Mouse (Mus musculus) forebrain, postnatal 0 days (tissue): ENCODE measurements at regions not wholly inside any gene's neighbourhood (a gene's known extent, or its start where the extent isn't known, plus 50 kb on each side); places are given as distances from the start of the nearest gene placed in this dataset.

Source experiments
- ATAC-seq: fragments of 200-750 bp; cut with Nextera tagmentation; 2 replicates; pipeline ENCODE4 v1.8.0; 2017; ENCODE audit warnings: mild to moderate bottlenecking, moderate library complexity
- DNase-seq: peaks from one replicate; pipeline ENCODE4 v3.0.0-alpha.2; 2015
- H3K27ac ChIP-seq: fragments of 300-500 bp; sonication (generic); 2 replicates; pipeline ENCODE4 v1.5.1; 2014; ENCODE audit warnings: low read depth, mild to moderate bottlenecking, antibody characterized with exemption, low read length, moderate library complexity, mixed read lengths
- H3K27me3 ChIP-seq: fragments of 300-500 bp; sonication (generic); 2 replicates; pipeline ENCODE4 v1.6.1; 2014; ENCODE audit warnings: mild to moderate bottlenecking, low read length, mixed read lengths; ENCODE audit not compliant: insufficient read depth
- H3K36me3 ChIP-seq: fragments of 300-500 bp; sonication (generic); 2 replicates; pipeline ENCODE4 v1.6.1; 2014; ENCODE audit warnings: mild to moderate bottlenecking, moderate library complexity; ENCODE audit not compliant: insufficient read depth
- H3K4me1 ChIP-seq: fragments of 300-500 bp; sonication (generic); 2 replicates; pipeline ENCODE4 v1.6.1; 2014; ENCODE audit warnings: antibody characterized with exemption; ENCODE audit not compliant: insufficient read depth
- H3K4me2 ChIP-seq: fragments of 300-500 bp; sonication (generic); 2 replicates; pipeline ENCODE4 v1.6.1; 2014; ENCODE audit warnings: low read depth, mild to moderate bottlenecking, moderate library complexity
- H3K4me3 ChIP-seq: fragments of 300-500 bp; sonication (generic); 2 replicates; pipeline ENCODE4 v1.5.1; 2014; ENCODE audit warnings: low read depth, low read length, mixed read lengths
- H3K9ac ChIP-seq: fragments of 300-500 bp; sonication (generic); 2 replicates; pipeline ENCODE4 v1.6.1; 2014; ENCODE audit warnings: mild to moderate bottlenecking
- H3K9me3 ChIP-seq: fragments of 300-500 bp; sonication (generic); 2 replicates; pipeline ENCODE4 v1.6.1; 2016; ENCODE audit warnings: low read length
- CTCF ChIP-seq: sonication (generic); IDR thresholded peaks from 2 replicates; pipeline ENCODE4 v1.5.1; 2016; ENCODE audit warnings: antibody characterized with exemption, control low read depth, low read depth
- WGBS: fragments of 180-500 bp; shearing (Covaris S2); extraction: QIAGEN DNeasy Blood & Tissue Kit; methylation state at CpG from one replicate; pipeline ENCODE4 v1.1.7; 2014; 5-methylcytosine and 5-hydroxymethylcytosine counted together

DNA sequence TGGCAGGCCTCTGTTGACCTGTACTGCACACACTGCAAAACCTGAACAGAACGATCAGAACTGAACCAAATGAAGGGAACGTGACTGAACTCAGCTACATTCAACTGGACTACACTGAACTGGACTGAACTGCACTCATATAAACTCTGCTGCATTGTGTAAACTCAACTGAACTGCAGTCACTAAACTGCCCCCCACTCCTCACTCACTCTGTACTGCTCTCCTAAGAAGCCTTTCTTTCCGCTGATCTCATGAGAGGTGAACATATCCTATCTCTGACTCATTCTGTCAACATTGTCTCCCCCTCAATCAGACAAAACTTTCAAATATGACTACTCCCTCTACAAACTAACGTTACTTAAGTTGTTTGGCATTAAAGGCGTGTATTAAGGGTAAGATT lies 324.5 kb upstream of the Cdh9 start:
- H3K9ac ChIP-seq = no peak overlapping the region
- no peak overlapping the region for H3K4me2 ChIP-seq
- H3K4me3 ChIP-seq = no peak overlapping the region
- whole genome bisulfite sequencing = 67% methylated on average over 5 of the region's 5 CpGs
- no peaks in the 10 kb centered on the region for H3K36me3 ChIP-seq
- ATAC-seq (no peak), DNase-seq (no peak)
- TF ChIP-seq CTCF = no peak
- no peaks in the 10 kb centered on the region for H3K27me3 ChIP-seq
- no peaks in the 10 kb centered on the region for H3K4me1 ChIP-seq
- no peak overlapping the region for H3K27ac ChIP-seq
- H3K9me3 ChIP-seq = no peaks in the 10 kb centered on the region

DNA sequence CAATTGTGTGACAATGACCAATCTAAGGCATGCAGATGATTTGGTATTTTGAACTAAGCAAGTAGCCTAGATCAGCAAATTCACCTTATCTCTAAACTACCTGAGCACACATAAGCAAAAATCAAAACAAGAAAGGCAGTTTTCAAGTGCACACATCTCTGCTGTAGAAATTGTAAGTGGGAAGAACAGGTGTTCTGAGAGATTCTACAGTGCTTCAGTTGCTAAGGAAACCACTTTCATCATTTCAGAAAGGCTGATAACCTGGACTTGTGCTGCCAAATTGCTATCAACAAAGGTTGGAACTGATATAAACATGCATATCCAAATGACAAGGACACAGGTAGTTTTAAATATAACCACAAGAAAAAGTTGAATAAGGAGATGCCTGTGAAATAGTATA lies 322.4 kb upstream of the Cdh9 start:
- peak; percentile 47; the same call in 1 of the 2 replicates for ATAC-seq
- Histone ChIP-seq H3K36me3 (no peaks in the 10 kb centered on the region), H3K9ac (no peak overlapping the region), H3K4me1 (no peaks in the 10 kb centered on the region), H3K27ac (no peak overlapping the region), H3K4me3 (no peak overlapping the region), H3K9me3 (no peaks in the 10 kb centered on the region), H3K4me2 (no peak overlapping the region), H3K27me3 (no peaks in the 10 kb centered on the region)
- DNase-seq = peak; percentile 20
- no peak for TF ChIP-seq CTCF

DNA sequence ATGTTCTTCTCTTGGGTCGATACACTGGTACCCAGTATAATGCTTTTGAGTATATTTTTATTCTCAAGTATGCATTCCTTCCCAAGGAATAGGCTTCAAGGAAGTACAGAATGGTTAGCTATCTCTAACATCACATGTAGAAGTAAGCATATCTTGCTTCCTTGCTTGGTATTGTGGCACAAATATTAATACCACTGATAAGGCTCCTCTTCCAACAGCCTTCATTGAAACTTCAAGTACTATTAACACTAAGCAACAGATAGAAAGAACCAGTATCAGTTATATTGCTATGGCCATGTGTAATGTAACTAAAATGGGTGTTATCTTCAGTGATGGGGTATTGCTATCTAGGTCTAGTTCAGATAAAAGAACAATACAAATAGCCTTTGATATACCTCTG lies 316.9 kb upstream of the Cdh9 start:
- 95% methylated on average over 1 of the region's 1 CpGs for WGBS
- DNase-seq (no peak), ATAC-seq (no peak)
- Histone ChIP-seq H3K4me1 (no peaks in the 10 kb centered on the region), H3K4me3 (no peak overlapping the region), H3K36me3 (no peaks in the 10 kb centered on the region), H3K27ac (no peak overlapping the region), H3K9me3 (no peaks in the 10 kb centered on the region), H3K9ac (no peak overlapping the region), H3K27me3 (no peaks in the 10 kb centered on the region), H3K4me2 (no peak overlapping the region)
- TF ChIP-seq CTCF = no peak

DNA sequence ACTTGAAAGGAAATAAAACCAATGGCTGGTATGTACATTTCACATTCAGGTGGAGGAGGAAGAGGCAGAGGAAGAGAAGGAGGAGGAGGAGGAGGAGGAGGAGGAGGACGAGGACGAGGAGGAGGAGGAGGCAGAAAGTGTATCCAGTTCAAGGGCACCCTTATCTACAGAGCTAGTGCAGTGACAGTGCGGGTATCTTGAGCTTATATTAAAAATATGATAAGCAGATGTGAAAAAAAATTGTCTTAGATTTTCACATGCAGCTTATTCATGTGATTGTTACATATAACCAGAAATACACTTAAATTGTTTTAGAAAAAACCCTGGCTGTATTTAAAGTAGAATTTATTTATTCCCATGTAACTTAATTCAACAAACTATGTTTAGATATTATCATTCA lies 310.8 kb upstream of the Cdh9 start:
- Histone ChIP-seq H3K9me3 (no peaks in the 10 kb centered on the region), H3K9ac (no peak overlapping the region), H3K4me1 (no peaks in the 10 kb centered on the region), H3K4me3 (no peak overlapping the region), H3K27ac (no peak overlapping the region), H3K36me3 (no peaks in the 10 kb centered on the region), H3K27me3 (no peaks in the 10 kb centered on the region), H3K4me2 (no peak overlapping the region)
- WGBS = 85% methylated on average over 3 of the region's 3 CpGs
- no peak for DNase-seq
- TF ChIP-seq CTCF = no peak
- no peak for ATAC-seq

DNA sequence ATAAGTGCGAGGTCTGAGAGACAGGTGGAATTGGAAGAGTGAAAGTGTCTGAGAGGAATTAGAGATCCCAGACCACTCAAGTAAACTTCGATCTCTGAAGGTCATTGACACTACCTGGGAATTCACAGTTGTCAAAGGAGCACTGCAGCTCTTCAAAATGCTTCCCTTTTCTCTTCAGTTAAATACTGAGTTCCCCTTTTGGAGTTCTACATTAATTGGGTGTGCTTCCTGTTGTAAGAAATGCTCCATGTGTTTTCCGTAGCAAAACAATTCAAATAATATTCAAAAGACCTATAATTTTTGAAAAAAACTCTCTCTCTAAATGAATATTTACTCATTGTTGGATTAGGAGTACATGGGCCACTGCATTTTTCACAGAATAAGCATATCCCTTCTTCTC lies 305.5 kb upstream of the Cdh9 start:
- Histone ChIP-seq H3K4me2 (no peak overlapping the region), H3K9me3 (no peaks in the 10 kb centered on the region), H3K9ac (no peak overlapping the region), H3K27me3 (no peaks in the 10 kb centered on the region), H3K27ac (no peak overlapping the region), H3K4me1 (no peaks in the 10 kb centered on the region), H3K36me3 (no peaks in the 10 kb centered on the region), H3K4me3 (no peak overlapping the region)
- TF ChIP-seq CTCF = no peak
- ATAC-seq = no peak
- 89% methylated on average over 3 of the region's 3 CpGs for WGBS
- no peak for DNase-seq

DNA sequence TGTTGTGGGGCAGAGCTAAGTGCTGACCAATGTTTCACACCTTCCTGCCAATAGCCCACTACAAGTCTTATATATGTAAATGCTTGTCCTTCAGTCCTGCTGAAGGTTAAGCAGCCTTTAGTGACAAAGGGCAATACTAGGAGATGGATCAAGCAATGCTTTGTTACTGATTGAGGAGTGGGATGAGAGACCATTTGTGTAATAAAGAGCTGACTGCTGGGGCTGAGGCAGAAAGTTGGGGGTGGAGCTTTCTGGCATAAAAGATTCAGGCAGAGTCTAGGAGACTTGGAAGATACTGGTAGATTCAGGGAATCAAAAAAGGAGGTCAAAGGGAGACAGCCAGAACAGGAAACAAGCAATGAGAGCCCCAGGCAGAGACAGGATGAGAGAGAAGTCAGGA lies 281.9 kb upstream of the Cdh9 start:
- no peak overlapping the region for H3K9ac ChIP-seq
- H3K4me3 ChIP-seq = no peak overlapping the region
- ATAC-seq (no peak), DNase-seq (no peak)
- no peaks in the 10 kb centered on the region for H3K36me3 ChIP-seq
- no peaks in the 10 kb centered on the region for H3K4me1 ChIP-seq
- H3K4me2 ChIP-seq = no peak overlapping the region
- H3K9me3 ChIP-seq = no peaks in the 10 kb centered on the region
- no peaks in the 10 kb centered on the region for H3K27me3 ChIP-seq
- no peak for TF ChIP-seq CTCF
- H3K27ac ChIP-seq = no peak overlapping the region

DNA sequence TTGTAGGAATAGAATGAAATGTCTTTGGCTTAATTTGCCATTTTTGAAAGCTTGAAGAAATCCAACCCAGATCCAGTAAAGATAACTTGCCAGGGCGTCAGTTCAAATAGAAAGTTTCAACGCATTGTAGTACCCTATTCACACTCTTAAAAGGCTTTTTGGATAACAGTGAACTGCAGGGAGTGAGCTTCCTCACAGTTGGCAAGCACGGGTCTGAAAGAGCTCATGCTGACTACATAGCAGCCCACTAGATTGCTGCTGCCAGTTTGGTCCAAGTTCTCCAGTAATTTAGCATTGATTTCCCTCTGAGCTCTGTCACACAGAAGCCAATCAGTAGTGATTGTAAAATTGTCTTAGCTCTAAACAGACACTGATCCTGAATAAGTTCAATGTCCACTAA lies 237.3 kb upstream of the Cdh9 start:
- no peaks in the 10 kb centered on the region for H3K27me3 ChIP-seq
- no peak overlapping the region for H3K9ac ChIP-seq
- no peak overlapping the region for H3K27ac ChIP-seq
- no peak for TF ChIP-seq CTCF
- no peaks in the 10 kb centered on the region for H3K36me3 ChIP-seq
- DNase-seq (peak; percentile 38), ATAC-seq (peak; percentile 68)
- no peak overlapping the region for H3K4me2 ChIP-seq
- 4% methylated on average over 3 of the region's 3 CpGs for WGBS
- no peaks in the 10 kb centered on the region for H3K4me1 ChIP-seq
- no peaks in the 10 kb centered on the region for H3K9me3 ChIP-seq
- H3K4me3 ChIP-seq = no peak overlapping the region

DNA sequence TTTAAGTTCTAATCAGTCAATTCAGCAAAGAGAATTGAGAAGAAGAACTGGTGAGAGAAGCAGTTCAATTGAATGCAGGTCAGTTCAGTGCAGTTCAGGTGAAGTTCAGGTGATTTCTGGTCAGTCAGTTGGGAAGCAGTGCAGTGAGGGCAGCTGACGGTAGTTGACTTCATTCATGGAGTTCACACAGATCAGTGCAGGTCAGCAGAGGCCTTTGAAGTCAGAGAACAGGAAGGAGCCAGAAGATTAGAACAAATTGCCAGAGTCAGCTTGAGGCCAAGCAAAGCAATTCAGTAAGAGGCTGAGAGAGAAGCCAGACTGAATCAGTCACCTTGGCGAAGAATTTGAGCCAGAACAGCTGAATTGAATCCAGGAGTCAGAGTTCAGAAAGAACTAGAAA lies 235.7 kb upstream of the Cdh9 start:
- H3K4me2 ChIP-seq = no peak overlapping the region

More for the DNA sequence above, 235.7 kb upstream of the Cdh9 start:
- no peak for TF ChIP-seq CTCF
- H3K27me3 ChIP-seq = no peaks in the 10 kb centered on the region
- no peak overlapping the region for H3K4me3 ChIP-seq
- 48% methylated on average over 2 of the region's 2 CpGs for WGBS
- DNase-seq (no peak), ATAC-seq (no peak)
- no peaks in the 10 kb centered on the region for H3K9me3 ChIP-seq
- H3K36me3 ChIP-seq = no peaks in the 10 kb centered on the region
- H3K9ac ChIP-seq = no peak overlapping the region
- H3K27ac ChIP-seq = no peak overlapping the region
- no peaks in the 10 kb centered on the region for H3K4me1 ChIP-seq
